Mouse (Mus musculus): ENCODE measurements around the gene Wnt3.

DNA sequence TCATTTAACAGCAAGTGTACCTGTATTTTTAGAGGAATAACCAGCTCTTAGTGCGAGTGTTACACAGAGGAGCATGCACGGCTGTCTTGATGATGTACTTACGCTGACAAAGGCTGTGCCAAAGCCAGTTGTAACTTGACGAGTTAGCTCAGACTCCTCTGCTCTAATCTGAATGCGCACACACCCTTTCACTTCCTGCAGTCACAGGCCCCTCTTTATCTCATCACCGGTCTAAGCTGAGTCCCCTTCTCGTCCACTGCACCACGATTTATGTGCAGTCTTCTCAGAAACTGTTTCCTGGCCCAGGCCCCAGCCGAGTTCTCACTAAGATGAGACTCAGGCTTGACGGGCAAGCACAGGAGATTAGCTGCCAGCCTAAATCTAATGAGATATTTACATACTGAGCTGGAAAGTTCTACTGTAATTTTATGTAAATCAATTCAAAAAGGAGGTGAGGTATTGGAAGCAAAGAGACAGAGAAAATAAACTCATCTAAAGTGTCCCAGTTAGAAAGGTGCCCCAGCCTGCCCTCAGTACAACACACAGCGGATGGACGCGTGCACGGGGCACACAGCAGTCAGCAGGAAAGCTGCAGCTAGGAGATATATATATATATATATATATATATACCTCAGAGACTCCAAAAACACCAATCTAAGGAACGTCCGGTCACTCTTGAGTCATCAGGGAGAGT lies 78.8 kb downstream of the Wnt3 start:
- no peak for TF ChIP-seq CTCF (IDR thresholded peaks at IDR 0.05; ENCODE audit: extremely low read depth, insufficient read depth, low read length)
- no peak for TF ChIP-seq POLR2A (IDR thresholded peaks at IDR 0.05; ENCODE audit: extremely low read depth, insufficient read depth, low read length)

Data from cortical plate, adult 2 months (tissue).